In genomic region chrX:136957583-136958279, GRCm38 (mm10) we compare ENCODE assay signal across 11 mouse cellular contexts. TPM values are rescaled to one million over a fixed set of nuclear protein-coding genes. Genes with fewer than 3 reads are reported as not detected.
DNase-seq lines count a peak whose midpoint lies in the region; ATAC-seq and TF ChIP-seq lines count a peak whose summit lies in the region.
"Not testable (repeated sequence)": the region's sequence is repeated elsewhere in the genome, so short reads cannot be mapped to it uniquely, and the experiment has no call there.
"Had no signal": no experiment of that assay in that cellular context is flagged by ENCODE, and none has a peak within 500 bp of the region (broad histone marks: within the 10 kb centered on the region; RNA-seq: fewer than 3 reads in every experiment).

No protein-coding gene starts in this region.

- peak; percentile 98 for ATAC-seq in intestine, embryonic 15.5 days
- peak; percentile 100 for ATAC-seq in neural tube, embryonic 13.5 days (ENCODE audit: low read depth)

- not testable (repeated sequence) for TF ChIP-seq CTCF in gastrocnemius, adult 2 months (IDR thresholded peaks at IDR 0.05)

- not testable (repeated sequence) for H3K27me3 ChIP-seq in intestine, embryonic 15.5 days (replicated peaks); neural tube, embryonic 13.5 days

- intact Hi-C loops in gastrocnemius, adult 2 months (cut with DNase I), result not testable (repeated sequence)

- H3K4me2 ChIP-seq in intestine, embryonic 15.5 days (replicated peaks), result peak overlapping the region; percentile 45
- H3K4me2 ChIP-seq in neural tube, embryonic 13.5 days, result peak overlapping the region; percentile 54

- H3K36me3 ChIP-seq in intestine, embryonic 15.5 days; neural tube, embryonic 13.5 days: not testable (repeated sequence)

- DNase-seq in adrenal gland, adult (ENCODE audit: inconsistent age in 2 of 2, low spot score in 1 of 2), result peak; percentile 36 to 84
- DNase-seq in embryo, embryonic 10.5 days (ENCODE audit: low spot score), result peak; percentile 79
- peak; percentile 16 for DNase-seq in gastrocnemius, adult 2 months
- DNase-seq in layer of hippocampus, postnatal 36 days, result peak; percentile 58 to 67
- peak; percentile 33 to 85 for DNase-seq in lung, adult 18-20 months
- DNase-seq in telencephalon, adult 2 months (ENCODE audit: low read depth, low spot score), result peak; percentile 62

- not testable (repeated sequence) for H3K4me1 ChIP-seq in intestine, embryonic 15.5 days (replicated peaks); neural tube, embryonic 13.5 days (replicated peaks)

- not testable (repeated sequence) for H3K9me3 ChIP-seq in intestine, embryonic 15.5 days; neural tube, embryonic 13.5 days

- peak overlapping the region; percentile 59 for H3K4me3 ChIP-seq in gastrocnemius, adult 2 months
- peak overlapping the region; percentile 32 for H3K4me3 ChIP-seq in intestine, embryonic 15.5 days (replicated peaks)
- H3K4me3 ChIP-seq in neural tube, embryonic 13.5 days, result peak overlapping the region; percentile 42

- not testable (repeated sequence) for H3K9ac ChIP-seq in intestine, embryonic 15.5 days
- peak overlapping the region; percentile 58; the same call in 1 of the 2 replicates for H3K9ac ChIP-seq in neural tube, embryonic 13.5 days

- not testable (repeated sequence) for H3K27ac ChIP-seq in gastrocnemius, adult 2 months; intestine, embryonic 15.5 days; neural tube, embryonic 13.5 days (replicated peaks)

- 35% methylated on average over 13 of the region's 13 CpGs for WGBS in intestine, embryonic 15.5 days
- 30% methylated on average over 13 of the region's 13 CpGs for WGBS in neural tube, embryonic 13.5 days

RNA-seq across cellular contexts. Expression of gene Tmsb15b2, which starts 17.6 kb away (rescaled TPM):
- 10 to 100 TPM in 1 of 2 experiments, 1 to 10 TPM in 1; 5.1 to 10.7 TPM for total RNA-seq in gastrocnemius, adult 2 months (2021)
- polyA plus RNA-seq in intestine, embryonic 15.5 days (2015; fragmentation: Nextera tagmentation; extraction: Ambion mirVana), result 51.1 and 52.2 TPM in 2 replicates
- 10 to 100 TPM; 17.8 to 19.9 TPM for total RNA-seq in layer of hippocampus, postnatal 36 days (2021)
- 122 and 129 TPM in 2 replicates for polyA plus RNA-seq in neural tube, embryonic 13.5 days (2015; fragmentation: Nextera tagmentation; extraction: Ambion mirVana)
- polyA plus RNA-seq: gonadal fat pad, adult 2 months; spleen, adult 2 months had no signal

RNA-seq across cellular contexts. Expression of gene Tmsb15l, which starts 18.9 kb away (rescaled TPM):
- total RNA-seq in gastrocnemius, adult 2 months (2021), result under 1 TPM in 1 of 2 experiments, not detected in 1; 0.75 TPM
- 3.2 and 6.3 TPM in 2 replicates for polyA plus RNA-seq in intestine, embryonic 15.5 days (2015; fragmentation: Nextera tagmentation; extraction: Ambion mirVana)
- total RNA-seq in layer of hippocampus, postnatal 36 days (2021), result 1 to 10 TPM; 2.2 to 5.6 TPM
- 12.3 and 13.1 TPM in 2 replicates for polyA plus RNA-seq in neural tube, embryonic 13.5 days (2015; fragmentation: Nextera tagmentation; extraction: Ambion mirVana)

RNA-seq across cellular contexts. Expression of gene Tmsb15b1, which starts 18.9 kb away (rescaled TPM):
- total RNA-seq in gastrocnemius, adult 2 months (2021), result 1 to 10 TPM in 1 of 2 experiments, not detected in 1; 2.4 TPM
- 21.5 and 24.8 TPM in 2 replicates for polyA plus RNA-seq in intestine, embryonic 15.5 days (2015; fragmentation: Nextera tagmentation; extraction: Ambion mirVana)
- 10 to 100 TPM in 1 of 2 experiments, 1 to 10 TPM in 1; 6.3 to 10.0 TPM for total RNA-seq in layer of hippocampus, postnatal 36 days (2021)
- polyA plus RNA-seq in neural tube, embryonic 13.5 days (2015; fragmentation: Nextera tagmentation; extraction: Ambion mirVana), result 36.6 and 43.6 TPM in 2 replicates
- polyA plus RNA-seq: Patski had no signal

RNA-seq across cellular contexts. Expression of gene H2bfm, which starts 30.6 kb away (rescaled TPM):
- not detected for total RNA-seq in gastrocnemius, adult 2 months (2021)
- polyA plus RNA-seq in intestine, embryonic 15.5 days (2015; fragmentation: Nextera tagmentation; extraction: Ambion mirVana), result not detected in 2 replicates
- not detected for total RNA-seq in layer of hippocampus, postnatal 36 days (2021)
- not detected in 2 replicates for polyA plus RNA-seq in neural tube, embryonic 13.5 days (2015; fragmentation: Nextera tagmentation; extraction: Ambion mirVana)
- polyA plus RNA-seq: gonadal fat pad, adult 2 months; Patski; spleen, adult 2 months had no signal

RNA-seq across cellular contexts. Expression of gene Zcchc18, which starts 35.2 kb away (rescaled TPM):
- total RNA-seq in gastrocnemius, adult 2 months (2021), result under 1 TPM in 1 of 2 experiments, not detected in 1; 0.11 TPM
- polyA plus RNA-seq in intestine, embryonic 15.5 days (2015; fragmentation: Nextera tagmentation; extraction: Ambion mirVana), result 15.5 and 17.8 TPM in 2 replicates
- 100 to 1,000 TPM; 241 to 262 TPM for total RNA-seq in layer of hippocampus, postnatal 36 days (2021)
- 215 and 233 TPM in 2 replicates for polyA plus RNA-seq in neural tube, embryonic 13.5 days (2015; fragmentation: Nextera tagmentation; extraction: Ambion mirVana)

Comparison
In these comparisons a context has a peak if more than half of its experiments do, and no peak if none do; other contexts are left out.
1. DNase-seq: peak in every context shown above with its lines; median percentile 79 in embryo, embryonic 10.5 days; 62 in layer of hippocampus, postnatal 36 days; 62 in telencephalon, adult 2 months; 60 in adrenal gland, adult; 59 in lung, adult 18-20 months; 16 in gastrocnemius, adult 2 months.